Mouse (Mus musculus) embryonic facial prominence, embryonic 12.5 days (tissue): Measurements from ENCODE around the gene Lhx1. TPM values are rescaled to one million over a fixed set of nuclear protein-coding genes. Genes with fewer than 3 reads are reported as not detected.

Source experiments
- ATAC-seq: fragments of 200-750 bp; cut with Nextera tagmentation; 2 replicates; pipeline ENCODE4 v1.8.0; 2017; ENCODE audit not compliant: insufficient number of reproducible peaks, insufficient read depth, low FRiP score, low TSS enrichment
- H3K27ac ChIP-seq: fragments of 300-500 bp; sonication (generic); 2 replicates; pipeline ENCODE4 v1.5.1; 2016; ENCODE audit warnings: mild to moderate bottlenecking
- H3K27me3 ChIP-seq: fragments of 300-500 bp; sonication (generic); 2 replicates; pipeline ENCODE4 v1.6.1; 2016; ENCODE audit warnings: mild to moderate bottlenecking, moderate library complexity
- H3K36me3 ChIP-seq: fragments of 300-500 bp; sonication (generic); 2 replicates; pipeline ENCODE4 v1.6.1; 2016; ENCODE audit warnings: mild to moderate bottlenecking
- H3K4me1 ChIP-seq: fragments of 300-500 bp; sonication (generic); 2 replicates; pipeline ENCODE4 v1.6.1; 2016
- H3K4me2 ChIP-seq: fragments of 300-500 bp; sonication (generic); replicated peaks from 2 replicates; pipeline ENCODE4 v1.6.1; 2016; ENCODE audit warnings: mild to moderate bottlenecking, moderate library complexity
- H3K4me3 ChIP-seq: fragments of 300-500 bp; sonication (generic); 2 replicates; pipeline ENCODE4 v1.5.1; 2016; ENCODE audit warnings: mild to moderate bottlenecking
- H3K9ac ChIP-seq: fragments of 300-500 bp; sonication (generic); 2 replicates; pipeline ENCODE4 v1.6.1; 2016; ENCODE audit warnings: mild to moderate bottlenecking, moderate library complexity
- H3K9me3 ChIP-seq: fragments of 300-500 bp; sonication (generic); 2 replicates; pipeline ENCODE4 v1.6.1; 2016; ENCODE audit warnings: mild to moderate bottlenecking, moderate library complexity
- WGBS: fragments of 180-500 bp; shearing (Covaris S2); methylation state at CpG from one replicate; pipeline ENCODE4 v1.1.7; 2016; 5-methylcytosine and 5-hydroxymethylcytosine counted together
- polyA plus RNA-seq: library from polyadenylated mRNA; unstranded; fragments of >200 nt; fragmentation: Nextera tagmentation; extraction: Ambion mirVana; gene quantifications from 2 replicates; pipeline ENCODE4 v1.2.1, GENCODE M21; 2016

The Lhx1 gene
- polyA plus RNA-seq, 1 experiment from 2014 or later: 0.60 TPM

DNA sequence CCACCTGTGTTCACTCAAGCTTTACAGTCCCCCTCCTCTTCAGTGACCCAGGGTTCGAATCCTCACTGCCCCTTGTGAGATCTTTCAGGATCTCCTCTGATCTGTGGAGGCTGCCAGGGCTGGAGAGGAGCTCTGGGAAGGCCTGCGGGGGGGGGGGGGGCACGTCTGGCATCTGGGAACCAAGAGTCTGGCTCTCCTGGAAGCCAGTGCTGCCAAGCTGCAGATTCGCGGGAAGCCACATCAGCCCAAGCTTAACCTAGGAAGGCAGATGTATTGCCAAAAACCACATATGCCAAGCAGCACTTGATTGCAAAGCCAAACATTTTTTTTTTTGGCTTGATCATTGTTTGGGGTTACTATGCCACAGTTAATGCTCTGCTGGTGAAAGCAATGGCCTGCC lies 36.2 kb upstream of the Lhx1 start:
- Histone ChIP-seq H3K27me3 (peaks cover 15% of the 10 kb centered on the region; the same call in 1 of the 2 replicates), H3K9ac (no peak overlapping the region), H3K9me3 (no peaks in the 10 kb centered on the region), H3K4me2 (no peak overlapping the region), H3K4me1 (peaks cover 6% of the 10 kb centered on the region; the same call in 1 of the 2 replicates), H3K4me3 (no peak overlapping the region), H3K27ac (no peak overlapping the region), H3K36me3 (no peaks in the 10 kb centered on the region)
- WGBS: 57% methylated on average over 5 of the region's 5 CpGs
- no peak for ATAC-seq

GRCm38 (mm10) chr11:84553821-84554450 lies 28.6 kb upstream of the Lhx1 start:
- Histone ChIP-seq H3K27ac (no peak overlapping the region), H3K4me2 (no peak overlapping the region), H3K9me3 (0 out of 2 replicates have a peak, but pooled peaks cover 4% of the 10 kb centered on the region), H3K9ac (no peak overlapping the region), H3K4me3 (no peak overlapping the region), H3K4me1 (no peaks in the 10 kb centered on the region), H3K27me3 (0 out of 2 replicates have a peak, but pooled peaks cover 2% of the 10 kb centered on the region), H3K36me3 (no peaks in the 10 kb centered on the region)
- WGBS: 71% methylated on average over 14 of the region's 14 CpGs
- no peak for ATAC-seq

DNA sequence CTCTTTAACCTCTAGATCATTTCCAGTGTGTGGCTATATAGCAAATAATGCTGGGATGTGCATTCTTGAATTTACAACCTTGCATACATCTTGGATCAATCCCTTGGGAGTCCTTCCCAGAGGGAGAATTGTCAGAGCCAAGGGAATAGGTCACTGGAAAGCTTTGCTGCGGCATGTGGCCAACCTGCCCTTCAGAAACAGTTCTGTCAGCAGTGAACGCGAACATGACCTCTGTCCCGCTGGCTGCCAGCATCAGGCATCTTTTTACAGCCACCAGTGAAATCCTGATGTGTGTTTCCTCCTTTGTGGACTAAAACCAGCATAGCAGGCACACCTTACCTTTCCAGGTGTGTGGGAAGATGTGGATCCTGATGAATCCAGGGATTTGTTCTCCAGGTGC lies 26.0 kb upstream of the Lhx1 start:
- 80% methylated on average over 4 of the region's 4 CpGs for WGBS
- Histone ChIP-seq H3K36me3 (no peaks in the 10 kb centered on the region), H3K4me1 (no peaks in the 10 kb centered on the region), H3K4me3 (no peak overlapping the region), H3K9me3 (0 out of 2 replicates have a peak, but pooled peaks cover 4% of the 10 kb centered on the region), H3K4me2 (no peak overlapping the region), H3K27me3 (0 out of 2 replicates have a peak, but pooled peaks cover 2% of the 10 kb centered on the region), H3K9ac (no peak overlapping the region), H3K27ac (no peak overlapping the region)
- ATAC-seq: no peak

GRCm38 (mm10) chr11:84549258-84549791 lies 24.0 kb upstream of the Lhx1 start:
- no peak for ATAC-seq
- Histone ChIP-seq H3K27me3 (peaks cover 6% of the 10 kb centered on the region; the same call in 1 of the 2 replicates), H3K9ac (no peak overlapping the region), H3K27ac (no peak overlapping the region), H3K36me3 (no peaks in the 10 kb centered on the region), H3K9me3 (0 out of 2 replicates have a peak, but pooled peaks cover 4% of the 10 kb centered on the region), H3K4me2 (no peak overlapping the region), H3K4me3 (no peak overlapping the region), H3K4me1 (no peaks in the 10 kb centered on the region)
- WGBS: 43% methylated on average over 6 of the region's 6 CpGs

DNA sequence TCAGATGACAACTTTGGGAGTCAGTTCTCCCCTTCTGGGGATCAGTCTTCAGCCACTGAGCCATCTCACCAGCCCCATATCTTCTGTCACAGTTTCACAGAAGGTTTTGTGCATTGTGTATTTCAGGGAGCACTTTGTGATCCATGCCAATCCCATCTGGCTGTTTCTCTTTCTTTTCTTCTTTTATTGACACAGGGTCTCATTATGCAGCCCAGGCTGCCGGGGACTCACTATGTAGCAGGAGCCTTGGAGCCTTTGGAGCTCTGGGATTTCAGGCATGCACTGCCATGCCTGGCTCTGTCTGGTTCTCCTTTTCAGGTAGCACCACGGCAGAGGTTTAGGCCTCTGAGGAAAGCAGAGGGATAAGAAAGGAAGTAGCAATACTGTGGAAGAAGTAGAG lies 23.0 kb upstream of the Lhx1 start:
- WGBS: 44% methylated on average over 2 of the region's 2 CpGs

GRCm38 (mm10) chr11:84539981-84540380 lies 14.6 kb upstream of the Lhx1 start:
- H3K4me3 ChIP-seq: no peak overlapping the region
- H3K27me3 ChIP-seq: peaks cover 23% of the 10 kb centered on the region
- no peaks in the 10 kb centered on the region for H3K9me3 ChIP-seq
- no peaks in the 10 kb centered on the region for H3K36me3 ChIP-seq
- WGBS: 10% methylated on average over 4 of the region's 4 CpGs
- no peak overlapping the region for H3K27ac ChIP-seq
- no peak overlapping the region for H3K9ac ChIP-seq
- no peak overlapping the region for H3K4me2 ChIP-seq
- no peak for ATAC-seq
- no peaks in the 10 kb centered on the region for H3K4me1 ChIP-seq

More for the DNA sequence above, 23.0 kb upstream of the Lhx1 start:
- ATAC-seq: no peak
- no peak overlapping the region for H3K27ac ChIP-seq
- H3K4me1 ChIP-seq: no peaks in the 10 kb centered on the region
- no peaks in the 10 kb centered on the region for H3K36me3 ChIP-seq
- no peak overlapping the region for H3K4me3 ChIP-seq
- H3K9me3 ChIP-seq: 0 out of 2 replicates have a peak, but pooled peaks cover 4% of the 10 kb centered on the region
- H3K4me2 ChIP-seq: no peak overlapping the region
- no peak overlapping the region for H3K9ac ChIP-seq
- peaks cover 6% of the 10 kb centered on the region; the same call in 1 of the 2 replicates for H3K27me3 ChIP-seq

GRCm38 (mm10) chr11:84529797-84530703 lies 4.7 kb upstream of the Lhx1 start:
- Histone ChIP-seq H3K27ac (no peak overlapping the region), H3K4me1 (peaks cover 13% of the 10 kb centered on the region), H3K9me3 (no peaks in the 10 kb centered on the region), H3K9ac (no peak overlapping the region), H3K27me3 (peaks cover 92% of the 10 kb centered on the region), H3K4me2 (no peak overlapping the region), H3K4me3 (no peak overlapping the region; the same call in 1 of the 2 replicates), H3K36me3 (no peaks in the 10 kb centered on the region)
- 0 out of 2 replicates have a peak, but pooled peaks have one; percentile 42 for ATAC-seq
- 6% methylated on average over 14 of the region's 14 CpGs for WGBS

- no peak overlapping the region for H3K9ac ChIP-seq
- H3K27me3 ChIP-seq: peaks cover 93% of the 10 kb centered on the region
- H3K4me1 ChIP-seq: peaks cover 17% of the 10 kb centered on the region
- H3K4me3 ChIP-seq: no peak overlapping the region; the same call in 1 of the 2 replicates
- no peaks in the 10 kb centered on the region for H3K36me3 ChIP-seq
- H3K4me2 ChIP-seq: peak overlapping the region; percentile 17
- no peak for ATAC-seq
- WGBS: 2% methylated on average over 24 of the region's 24 CpGs
- no peaks in the 10 kb centered on the region for H3K9me3 ChIP-seq
- H3K27ac ChIP-seq: no peak overlapping the region
These were observed 3.9 kb upstream of the Lhx1 start for GRCm38 (mm10) chr11:84529143-84529755.

DNA sequence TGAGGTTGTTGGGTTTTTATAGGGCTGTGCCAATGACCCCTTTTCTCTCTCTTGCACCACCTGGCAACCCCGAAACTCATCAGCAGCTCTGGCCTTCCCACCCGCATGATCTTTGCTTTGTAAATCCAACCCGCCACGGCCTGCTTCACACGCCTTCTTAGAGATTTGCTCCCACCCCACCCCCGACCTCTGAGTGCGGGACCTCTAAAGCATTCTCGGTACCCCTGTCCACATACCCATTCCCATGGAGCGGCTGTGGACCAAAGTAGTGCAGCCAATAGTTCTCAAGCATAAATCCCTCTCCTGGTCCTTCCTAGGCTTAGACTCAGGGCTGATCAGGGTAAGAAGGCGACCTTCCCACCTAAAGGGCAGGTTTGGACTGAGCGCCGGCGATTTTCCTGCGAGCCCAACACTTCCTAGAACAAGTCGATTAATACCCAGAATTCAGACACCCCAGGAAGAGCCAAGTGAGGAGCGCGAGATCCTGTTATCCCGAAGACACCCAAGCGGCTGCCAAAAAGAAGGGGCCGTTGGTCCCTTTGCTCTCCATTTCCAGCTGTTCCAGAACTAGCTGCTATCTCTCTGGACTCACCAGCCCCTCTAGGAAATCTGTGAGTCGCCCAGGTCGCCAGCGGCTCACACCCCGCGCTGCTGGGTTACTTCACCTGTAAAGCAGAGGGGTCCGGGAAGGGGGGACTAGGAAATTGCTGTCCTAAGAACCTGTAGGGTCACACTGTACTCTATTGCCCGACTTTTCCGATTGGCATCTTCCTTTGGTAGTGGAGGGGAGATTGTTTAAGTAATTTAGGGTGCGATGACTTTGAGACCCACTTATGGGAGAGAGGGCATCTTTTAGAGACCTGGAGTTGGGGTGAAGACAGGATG lies 1.9 kb upstream of the Lhx1 start:
- Histone ChIP-seq H3K4me1 (peaks cover 17% of the 10 kb centered on the region), H3K27ac (no peak overlapping the region)

GRCm38 (mm10) chr11:84526451-84526850 lies 1.1 kb upstream of the Lhx1 start:
- peak overlapping the region; percentile 86 for H3K4me2 ChIP-seq
- H3K27ac ChIP-seq: no peak overlapping the region
- H3K9me3 ChIP-seq: no peaks in the 10 kb centered on the region
- under 1% methylated on average over 10 of the region's 10 CpGs for WGBS
- H3K36me3 ChIP-seq: no peaks in the 10 kb centered on the region
- peaks cover 93% of the 10 kb centered on the region for H3K27me3 ChIP-seq
- H3K9ac ChIP-seq: no peak overlapping the region
- peaks cover 17% of the 10 kb centered on the region for H3K4me1 ChIP-seq
- peak overlapping the region; percentile 47; the same call in 1 of the 2 replicates for H3K4me3 ChIP-seq
- no peak for ATAC-seq

More for the DNA sequence above, 1.9 kb upstream of the Lhx1 start:
- Histone ChIP-seq H3K9me3 (no peaks in the 10 kb centered on the region), H3K9ac (no peak overlapping the region), H3K4me3 (no peak overlapping the region), H3K36me3 (no peaks in the 10 kb centered on the region), H3K4me2 (no peak overlapping the region), H3K27me3 (peaks cover 93% of the 10 kb centered on the region)
- ATAC-seq: no peak
- WGBS: 2% methylated on average over 29 of the region's 29 CpGs
